Mouse (Mus musculus): ENCODE results near the gene Gtsf1. TPM values are rescaled to one million over a fixed set of nuclear protein-coding genes. Genes with fewer than 3 reads are reported as not detected.

Gene Gtsf1
- total and polyA plus RNA-seq, 2 experiments from 2014 or later, result not detected

- WGBS, result 87% methylated on average over 2 of the region's 2 CpGs
- Histone ChIP-seq H3K4me1 (ENCODE audit: insufficient read depth, low read length) (no peaks in the 10 kb centered on the region), H3K9me3 (ENCODE audit: low read length) (no peaks in the 10 kb centered on the region), H3K27me3 (ENCODE audit: insufficient read depth, low read length) (no peaks in the 10 kb centered on the region), H3K9ac (replicated peaks; ENCODE audit: low read length, poor library complexity, severe bottlenecking) (no peak overlapping the region), H3K27ac (ENCODE audit: low read depth, low read length) (no peak overlapping the region), H3K36me3 (ENCODE audit: insufficient read depth, low read length) (no peaks in the 10 kb centered on the region), H3K4me3 (ENCODE audit: low read depth, low read length) (no peak overlapping the region), H3K4me2 (ENCODE audit: low read depth, low read length, poor library complexity, severe bottlenecking) (no peak overlapping the region)
- no peak for TF ChIP-seq CTCF (IDR thresholded peaks at IDR 0.05)
- no peak for DNase-seq (ENCODE audit: low spot score)
- ATAC-seq (ENCODE audit: low FRiP score), result no peak
Measured at GRCm38 (mm10) chr15:103354690-103355089, 75.6 kb downstream of the Gtsf1 start.

- no peaks in the 10 kb centered on the region for H3K4me1 ChIP-seq (ENCODE audit: insufficient read depth, low read length)
- no peak overlapping the region for H3K4me3 ChIP-seq (ENCODE audit: low read depth, low read length)
- H3K4me2 ChIP-seq (ENCODE audit: low read depth, low read length, poor library complexity, severe bottlenecking), result no peak overlapping the region
- no peak overlapping the region for H3K27ac ChIP-seq (ENCODE audit: low read depth, low read length)
- no peak overlapping the region for H3K9ac ChIP-seq (replicated peaks; ENCODE audit: low read length, poor library complexity, severe bottlenecking)
- no peak for ATAC-seq (ENCODE audit: low FRiP score)
- H3K36me3 ChIP-seq (ENCODE audit: insufficient read depth, low read length), result no peaks in the 10 kb centered on the region
- 97% methylated on average over 11 of the region's 11 CpGs for WGBS
- TF ChIP-seq CTCF (IDR thresholded peaks at IDR 0.05), result no peak
- no peaks in the 10 kb centered on the region for H3K27me3 ChIP-seq (ENCODE audit: insufficient read depth, low read length)
- no peak for DNase-seq (ENCODE audit: low spot score)
- no peaks in the 10 kb centered on the region for H3K9me3 ChIP-seq (ENCODE audit: low read length)
Measured at GRCm38 (mm10) chr15:103353511-103354256, 76.6 kb downstream of the Gtsf1 start.

GRCm38 (mm10) chr15:103352856-103353255 is 77.4 kb downstream of the Gtsf1 start:
- Histone ChIP-seq H3K9ac (replicated peaks; ENCODE audit: low read length, poor library complexity, severe bottlenecking) (no peak overlapping the region), H3K4me2 (ENCODE audit: low read depth, low read length, poor library complexity, severe bottlenecking) (no peak overlapping the region), H3K27me3 (ENCODE audit: insufficient read depth, low read length) (no peaks in the 10 kb centered on the region), H3K9me3 (ENCODE audit: low read length) (no peaks in the 10 kb centered on the region), H3K27ac (ENCODE audit: low read depth, low read length) (no peak overlapping the region), H3K4me1 (ENCODE audit: insufficient read depth, low read length) (no peaks in the 10 kb centered on the region), H3K4me3 (ENCODE audit: low read depth, low read length) (no peak overlapping the region), H3K36me3 (ENCODE audit: insufficient read depth, low read length) (no peaks in the 10 kb centered on the region)
- ATAC-seq (ENCODE audit: low FRiP score), result peak; percentile 61; the same call in 1 of the 2 replicates
- 39% methylated on average over 4 of the region's 4 CpGs for WGBS
- peak; percentile 90 for TF ChIP-seq CTCF (IDR thresholded peaks at IDR 0.05)
- DNase-seq (ENCODE audit: low spot score), result peak; percentile 80

Other genes starting within 250 kb of the Gtsf1 start
- gene Cbx5, start 190.7 kb downstream of the Gtsf1 start, total RNA-seq (2014; rRNA removed), result 190 and 229 TPM in 2 replicates
- 101 and 106 TPM in 2 replicates for gene Cbx5, start 190.7 kb downstream of the Gtsf1 start, polyA plus RNA-seq (2015; fragmentation: Nextera tagmentation; extraction: Ambion mirVana)
- gene Hnrnpa1, start 190.0 kb downstream of the Gtsf1 start, total RNA-seq (2014; rRNA removed), result 142 and 190 TPM in 2 replicates
- 540 and 609 TPM in 2 replicates for gene Hnrnpa1, start 190.0 kb downstream of the Gtsf1 start, polyA plus RNA-seq (2015; fragmentation: Nextera tagmentation; extraction: Ambion mirVana)
- 0.99 and 3.2 TPM in 2 replicates for gene Nfe2, start 172.1 kb downstream of the Gtsf1 start, total RNA-seq (2014; rRNA removed)
- 0.26 and 0.32 TPM in 2 replicates for gene Nfe2, start 172.1 kb downstream of the Gtsf1 start, polyA plus RNA-seq (2015; fragmentation: Nextera tagmentation; extraction: Ambion mirVana)
- gene Copz1, start 157.8 kb downstream of the Gtsf1 start, total RNA-seq (2014; rRNA removed), result 127 and 151 TPM in 2 replicates
- 178 and 184 TPM in 2 replicates for gene Copz1, start 157.8 kb downstream of the Gtsf1 start, polyA plus RNA-seq (2015; fragmentation: Nextera tagmentation; extraction: Ambion mirVana)
- gene Gpr84, start 119.9 kb downstream of the Gtsf1 start, total RNA-seq (2014; rRNA removed), result 0.27 TPM in 1 of 2 replicates, not detected in the other
- 0.29 and 0.37 TPM in 2 replicates for gene Gpr84, start 119.9 kb downstream of the Gtsf1 start, polyA plus RNA-seq (2015; fragmentation: Nextera tagmentation; extraction: Ambion mirVana)
- 22.0 and 26.5 TPM in 2 replicates for gene Zfp385a, start 90.4 kb downstream of the Gtsf1 start, total RNA-seq (2014; rRNA removed)
- gene Zfp385a, start 90.4 kb downstream of the Gtsf1 start, polyA plus RNA-seq (2015; fragmentation: Nextera tagmentation; extraction: Ambion mirVana), result 26.9 and 28.8 TPM in 2 replicates
- 4.8 and 6.8 TPM in 2 replicates for gene Itga5, start 63.7 kb downstream of the Gtsf1 start, total RNA-seq (2014; rRNA removed)
- gene Itga5, start 63.7 kb downstream of the Gtsf1 start, polyA plus RNA-seq (2015; fragmentation: Nextera tagmentation; extraction: Ambion mirVana), result 3.8 TPM in 2 replicates
- 0.44 TPM in 1 of 2 replicates, not detected in the other for gene Gtsf2, start 18.0 kb upstream of the Gtsf1 start, total RNA-seq (2014; rRNA removed)
- not detected in 2 replicates for gene Gtsf2, start 18.0 kb upstream of the Gtsf1 start, polyA plus RNA-seq (2015; fragmentation: Nextera tagmentation; extraction: Ambion mirVana)
- gene Nckap1l, start 23.3 kb upstream of the Gtsf1 start, total RNA-seq (2014; rRNA removed), result 4.6 and 4.7 TPM in 2 replicates
- gene Nckap1l, start 23.3 kb upstream of the Gtsf1 start, polyA plus RNA-seq (2015; fragmentation: Nextera tagmentation; extraction: Ambion mirVana), result 2.0 and 2.4 TPM in 2 replicates
- gene Pde1b, start 72.6 kb upstream of the Gtsf1 start, total RNA-seq (2014; rRNA removed), result 112 TPM in 2 replicates
- 69.3 and 74.6 TPM in 2 replicates for gene Pde1b, start 72.6 kb upstream of the Gtsf1 start, polyA plus RNA-seq (2015; fragmentation: Nextera tagmentation; extraction: Ambion mirVana)
- gene Ppp1r1a, start 107.5 kb upstream of the Gtsf1 start, total RNA-seq (2014; rRNA removed), result 111 and 156 TPM in 2 replicates
- gene Ppp1r1a, start 107.5 kb upstream of the Gtsf1 start, polyA plus RNA-seq (2015; fragmentation: Nextera tagmentation; extraction: Ambion mirVana), result 230 TPM in 2 replicates
- not detected in 2 replicates for gene Glycam1, start 134.6 kb upstream of the Gtsf1 start, total RNA-seq (2014; rRNA removed)
- not detected in 2 replicates for gene Glycam1, start 134.6 kb upstream of the Gtsf1 start, polyA plus RNA-seq (2015; fragmentation: Nextera tagmentation; extraction: Ambion mirVana)